Mouse (Mus musculus): ENCODE data around the gene Krt15.

DNA sequence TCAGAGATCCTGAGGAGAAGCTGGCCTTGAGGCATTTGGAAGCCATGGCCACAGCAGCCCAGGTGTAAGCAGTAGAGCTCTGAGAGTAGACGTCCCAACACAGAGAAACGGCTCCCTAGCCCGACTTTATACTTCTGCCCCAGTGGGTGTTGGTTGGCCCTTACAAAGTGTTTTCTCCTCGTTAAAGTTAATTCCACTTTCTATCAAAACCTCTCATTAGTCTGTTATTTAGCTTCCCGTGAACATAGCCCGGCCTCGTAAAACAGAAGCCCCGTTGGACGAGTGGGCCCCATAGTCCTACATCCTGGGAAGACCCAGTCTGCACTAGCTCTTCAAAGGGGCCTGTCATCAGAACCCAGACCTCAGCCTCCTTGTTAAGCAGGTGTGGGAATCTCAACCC, 39.6 kb downstream of the Krt15 start, which contains the start of gene Krt35:
- no peak for TF ChIP-seq CTCF (IDR thresholded peaks at IDR 0.05; ENCODE audit: insufficient read depth, low read depth, low read length)
- TF ChIP-seq POLR2A (IDR thresholded peaks at IDR 0.05; ENCODE audit: insufficient read depth, low read depth, low read length): no peak

Measured in olfactory bulb, adult 2 months (tissue).